Mouse (Mus musculus) lung, adult 2 months (tissue): ENCODE results near the gene Doc2b. TPM values are rescaled to one million over a fixed set of nuclear protein-coding genes. Genes with fewer than 3 reads are reported as not detected.

ENCODE experiments used
- DNase-seq: peaks from one replicate; pipeline ENCODE4 v3.0.0; 2022
- H3K4me1 ChIP-seq: fragments of 200-500 bp; 2 replicates; pipeline ENCODE4 v1.6.1; 2011; ENCODE audit warnings: low read length; ENCODE audit not compliant: control insufficient read depth, insufficient read depth
- H3K4me3 ChIP-seq: fragments of 200-500 bp; replicated peaks from 2 replicates; pipeline ENCODE3; 2011; ENCODE audit warnings: low read depth, mild to moderate bottlenecking, control low read depth, low read length; ENCODE audit errors: extremely low read depth
- CTCF ChIP-seq: fragments of 200-500 bp; IDR thresholded peaks from 2 replicates; pipeline ENCODE4 v1.5.1; 2011; ENCODE audit warnings: mild to moderate bottlenecking, low read length, control low read depth; ENCODE audit not compliant: insufficient read depth
- POLR2A ChIP-seq: fragments of 200-500 bp; IDR thresholded peaks from 2 replicates; pipeline ENCODE4 v1.6.1; 2011; ENCODE audit warnings: low read depth, mild to moderate bottlenecking, control low read depth, low read length, borderline replicate concordance; ENCODE audit errors: extremely low read depth
- WGBS: fragments of 180-500 bp; shearing (Covaris S2); methylation state at CpG from one replicate; pipeline ENCODE4 v1.1.7; 2018; 5-methylcytosine and 5-hydroxymethylcytosine counted together
- polyA plus RNA-seq: library from polyadenylated mRNA; depleted of rRNA; stranded (reverse); fragments of >200 nt; gene quantifications from 2 replicates; pipeline ENCODE4 v1.2.3, GENCODE M21; 2012; rRNA removed

Doc2b gene
- polyA plus RNA-seq, 1 experiment, result 0.22 TPM

- 45% methylated on average over 2 of the region's 2 CpGs for WGBS
- H3K4me1 ChIP-seq, result no peaks in the 10 kb centered on the region
- H3K4me3 ChIP-seq, result no peak overlapping the region
- TF ChIP-seq CTCF (no peak), POLR2A (no peak)
- no peak for DNase-seq
These were observed 68.7 kb downstream of the Doc2b start for GRCm38 (mm10) chr11:75727168-75727567.

- TF ChIP-seq CTCF (no peak), POLR2A (no peak)
- 33% methylated on average over 4 of the region's 4 CpGs for WGBS
- H3K4me3 ChIP-seq, result no peak overlapping the region
- DNase-seq, result no peak
- no peaks in the 10 kb centered on the region for H3K4me1 ChIP-seq
These were observed 73.5 kb downstream of the Doc2b start for GRCm38 (mm10) chr11:75722339-75722738.

Other genes with a start within 250 kb of the Doc2b start
- gene Pitpna, start 208.0 kb downstream of the Doc2b start, polyA plus RNA-seq, result 56.1 and 70.4 TPM in 2 replicates
- 96.6 and 130 TPM in 2 replicates for gene Inpp5k, start 165.1 kb downstream of the Doc2b start, polyA plus RNA-seq
- 216 and 256 TPM in 2 replicates for gene Myo1c, start 145.5 kb downstream of the Doc2b start, polyA plus RNA-seq
- 49.5 and 140 TPM in 2 replicates for gene Crk, start 116.8 kb downstream of the Doc2b start, polyA plus RNA-seq
- 110 and 177 TPM in 2 replicates for gene Ywhae, start 63.2 kb downstream of the Doc2b start, polyA plus RNA-seq
- gene Rph3al, start 142.4 kb upstream of the Doc2b start, polyA plus RNA-seq, result 15.5 and 17.7 TPM in 2 replicates
- 13.6 and 14.8 TPM in 2 replicates for gene 1700016K19Rik, start 203.9 kb upstream of the Doc2b start, polyA plus RNA-seq
- gene Rflnb, start 231.7 kb upstream of the Doc2b start, polyA plus RNA-seq, result 15.6 and 16.0 TPM in 2 replicates